Mouse (Mus musculus) adrenal gland, adult (tissue): ENCODE measurements around the gene Olfr309.
"Not testable (repeated sequence)": the region's sequence is repeated elsewhere in the genome, so short reads cannot be mapped to it uniquely, and the experiment has no call there.

Experiments
- DNase-seq, 2 experiments: peaks; one replicate each; pipeline ENCODE4 v3.0.0; 2022 to 2023; ENCODE audit warnings: low spot score in 1 of 2; ENCODE audit not compliant: inconsistent age in 2 of 2

Gene Olfr309

DNA sequence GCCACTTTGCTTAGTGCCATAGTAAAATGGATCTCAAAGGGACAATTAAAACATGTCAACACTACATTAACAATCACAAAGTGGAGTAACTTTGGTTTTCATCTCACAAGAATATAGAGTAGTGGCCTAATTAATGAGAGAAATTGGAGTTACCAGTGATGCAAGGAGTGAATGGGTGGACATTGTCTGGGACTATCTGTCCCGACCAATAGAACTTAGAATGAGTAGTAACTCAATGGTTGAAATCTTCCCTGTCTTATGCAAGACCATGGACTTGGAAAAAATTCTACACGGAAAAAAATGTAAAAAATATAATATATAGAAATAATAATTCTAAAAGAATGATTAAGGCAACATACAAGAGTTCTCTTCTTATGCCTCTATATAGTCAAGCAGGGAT, at the start of gene Olfr309:
Gene Olfr309, minus strand, starts transcription at position 101 of the 400 bp plus-strand sequence.
- no peak for DNase-seq

GRCm38 (mm10) chr7:86346296-86346695, 32.8 kb upstream of the Olfr309 start:
- DNase-seq, result not testable (repeated sequence)

DNA sequence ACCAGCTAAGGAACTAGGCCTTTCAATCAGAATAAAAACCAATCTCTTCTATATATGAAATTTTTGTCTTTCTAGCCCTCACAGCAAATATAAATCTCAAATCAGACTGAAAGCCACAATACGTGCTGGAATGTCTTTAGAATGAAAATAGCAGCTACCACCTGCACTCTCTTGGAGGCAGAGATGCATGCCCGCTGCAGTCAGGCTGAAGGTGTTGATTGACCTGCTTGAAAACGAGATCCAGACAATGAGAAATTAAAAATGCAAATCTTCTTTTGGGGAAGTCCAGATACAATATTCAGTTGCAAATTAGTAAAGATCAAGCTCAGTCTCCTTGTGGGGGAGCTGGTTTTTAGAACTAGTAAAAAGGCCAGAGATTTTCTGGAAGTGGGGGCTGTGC, 30.7 kb upstream of the Olfr309 start:
- DNase-seq, result no peak

GRCm38 (mm10) chr7:86342881-86343565, 29.5 kb upstream of the Olfr309 start:
- no peak for DNase-seq

DNA sequence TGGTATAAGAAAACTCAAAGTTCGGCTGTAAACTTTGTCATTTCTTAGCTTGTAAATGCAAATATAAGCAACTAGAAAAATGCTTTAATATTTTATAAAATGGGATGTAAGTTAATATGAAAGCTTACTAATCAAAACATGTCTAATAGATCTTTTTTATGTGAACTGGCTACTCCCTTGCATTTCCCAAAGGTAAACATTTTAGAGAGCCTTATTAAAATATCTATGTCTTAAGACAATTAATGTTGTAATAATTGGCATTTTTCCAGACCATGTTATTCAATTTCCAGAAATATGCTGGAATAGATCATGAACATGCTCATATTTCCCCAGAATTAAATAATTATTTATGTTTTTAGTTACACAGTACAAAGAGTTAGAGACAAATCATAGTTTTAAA, 24.0 kb upstream of the Olfr309 start, which contains the start of gene Olfr307:
Gene Olfr307, minus strand, starts transcription at position 101 of the 400 bp plus-strand sequence.
- no peak for DNase-seq

DNA sequence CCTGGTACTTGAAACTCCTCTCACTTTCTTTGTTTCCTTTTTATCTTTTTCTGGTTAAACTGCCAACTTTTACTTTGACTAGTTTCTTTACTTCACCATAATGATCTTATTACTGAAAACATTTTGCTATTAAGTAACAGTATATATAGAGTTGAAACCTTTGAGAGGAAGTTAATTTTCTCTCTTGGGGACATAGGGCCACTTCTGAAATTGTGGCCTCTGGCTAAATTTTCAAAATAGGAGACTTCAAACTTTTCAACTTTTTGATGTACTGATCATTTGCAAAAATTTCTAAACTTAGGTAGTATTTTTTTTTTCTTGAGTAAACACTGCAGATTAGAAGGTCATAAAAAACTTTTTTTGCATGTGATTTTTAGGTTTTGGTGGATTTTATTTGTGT, 12.0 kb upstream of the Olfr309 start, which contains the start of gene Olfr308:
Gene Olfr308, minus strand, starts transcription at position 101 of the 400 bp plus-strand sequence.
- no peak for DNase-seq

DNA sequence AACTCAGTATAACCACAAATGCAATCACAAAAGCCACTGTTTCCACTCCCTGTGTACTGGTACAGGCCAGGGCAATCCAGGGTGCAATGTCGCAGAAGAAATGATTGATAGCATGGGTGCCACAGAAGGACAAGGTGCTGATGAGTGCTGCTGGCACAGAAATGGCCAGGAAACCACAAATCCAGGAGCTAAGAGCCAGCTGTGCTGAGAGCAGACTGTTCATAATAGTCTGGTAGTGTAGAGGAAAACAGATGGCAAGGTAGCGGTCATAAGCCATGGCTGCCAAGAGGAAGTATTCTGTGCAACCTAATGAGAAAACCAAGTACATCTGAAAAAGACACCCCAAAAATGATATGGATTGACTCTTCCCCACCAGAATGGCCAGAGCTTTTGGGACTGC, 7.8 kb upstream of the Olfr309 start:
- no peak for DNase-seq

- DNase-seq, result no peak
These were observed 36.4 kb downstream of the Olfr309 start, which contains the start of gene Olfr310 for GRCm38 (mm10) chr7:86277072-86277471. Gene Olfr310, minus strand, starts transcription at chr7:86277172.
